Mouse (Mus musculus): Measurements from ENCODE around the gene Gm49394. TPM values are rescaled to one million over a fixed set of nuclear protein-coding genes. Genes with fewer than 3 reads are reported as not detected.

The Gm49394 gene
- polyA plus RNA-seq (2015; fragmentation: Nextera tagmentation; extraction: Ambion mirVana), result not detected in 2 replicates

GRCm38 (mm10) chr7:142669751-142670625, at the start of gene Gm49394:
Gene Gm49394 (minus strand): TSS chr7:142669942.

GRCm38 (mm10) chr7:142666659-142667058, 3.1 kb downstream of the Gm49394 start, which contains the start of gene Igf2:
Gene Igf2 (minus strand): TSS chr7:142666816.

MicroRNAs within 50 kb of the gene (microRNA counts, 519-probe panel; counts per million panel counts)
- 1,161 counts per million, percentile 6 among the panel's probes with 10 or more counts for microRNA mmu-miR-483

Small RNAs within 50 kb of the gene (microRNA-seq; reads per million reads assigned to microRNA genes)
- gene Mir483, result 724 reads per million, percentile 68 among the genes with 10 or more reads in this experiment

Other genes starting within 250 kb of the Gm49394 start
- gene Syt8, start 235.1 kb downstream of the Gm49394 start, polyA plus RNA-seq (2015; fragmentation: Nextera tagmentation; extraction: Ambion mirVana), result 102 and 108 TPM in 2 replicates
- gene Tnni2, start 228.1 kb downstream of the Gm49394 start, polyA plus RNA-seq (2015; fragmentation: Nextera tagmentation; extraction: Ambion mirVana), result 12.2 and 17.3 TPM in 2 replicates
- 337 and 345 TPM in 2 replicates for gene Lsp1, start 209.1 kb downstream of the Gm49394 start, polyA plus RNA-seq (2015; fragmentation: Nextera tagmentation; extraction: Ambion mirVana)
- 494 and 760 TPM in 2 replicates for gene Tnnt3, start 171.1 kb downstream of the Gm49394 start, polyA plus RNA-seq (2015; fragmentation: Nextera tagmentation; extraction: Ambion mirVana)
- gene Mrpl23, start 137.3 kb downstream of the Gm49394 start, polyA plus RNA-seq (2015; fragmentation: Nextera tagmentation; extraction: Ambion mirVana), result 14.2 and 18.0 TPM in 2 replicates
- gene Igf2, start 3.1 kb downstream of the Gm49394 start, polyA plus RNA-seq (2015; fragmentation: Nextera tagmentation; extraction: Ambion mirVana), result 535 and 606 TPM in 2 replicates
- not detected in 2 replicates for gene Ins2, start 73.4 kb upstream of the Gm49394 start, polyA plus RNA-seq (2015; fragmentation: Nextera tagmentation; extraction: Ambion mirVana)

Data from urinary bladder, postnatal 0 days (tissue).